Mouse (Mus musculus) leukemia stem cell, adult 10-12 weeks (primary cell): ENCODE data around the gene Oog1. TPM values are rescaled to one million over a fixed set of nuclear protein-coding genes. Genes with fewer than 3 reads are reported as not detected.

Source experiments
- polyA plus RNA-seq: library from polyadenylated mRNA; stranded (reverse); fragments of >175 nt; gene quantifications from 2 replicates; pipeline ENCODE4 v1.2.3, GENCODE M21; 2012; ENCODE audit warnings: low replicate concordance

Gene Oog1
- not detected in 2 replicates for polyA plus RNA-seq

GRCm38 (mm10) chr12:87602388-87602787 lies at the start of gene Oog1:
Oog1 (plus strand) TSS chr12:87602688.

GRCm38 (mm10) chr12:87618569-87618968 lies 16.1 kb downstream of the Oog1 start, which contains the start of gene Gm4027:
Gm4027 (plus strand) TSS chr12:87618869.

GRCm38 (mm10) chr12:87644520-87644919 lies 42.0 kb downstream of the Oog1 start, which contains the start of gene Gm16381:
Gm16381 (minus strand) TSS chr12:87644620.

Other genes with a start within 250 kb of the Oog1 start
- gene Sptlc2, start 214.3 kb upstream of the Oog1 start, polyA plus RNA-seq = 13.0 and 15.6 TPM in 2 replicates
- 0.73 TPM in 1 of 2 replicates, not detected in the other for gene Slirp, start 158.8 kb upstream of the Oog1 start, polyA plus RNA-seq
- 43.7 and 55.6 TPM in 2 replicates for gene Alkbh1, start 158.7 kb upstream of the Oog1 start, polyA plus RNA-seq
- gene Snw1, start 130.4 kb upstream of the Oog1 start, polyA plus RNA-seq = 2.6 and 14.1 TPM in 2 replicates
- not detected in 2 replicates for gene Gm5788, start 108.0 kb upstream of the Oog1 start, polyA plus RNA-seq
- not detected in 2 replicates for gene Gm8300, start 88.4 kb upstream of the Oog1 start, polyA plus RNA-seq
- not detected in 2 replicates for gene Gm4027, start 16.2 kb downstream of the Oog1 start, polyA plus RNA-seq
- not detected in 2 replicates for gene Gm16381, start 41.9 kb downstream of the Oog1 start, polyA plus RNA-seq
- gene Gm21319, start 173.1 kb downstream of the Oog1 start, polyA plus RNA-seq = not detected in 2 replicates
- gene Gm21936, start 192.8 kb downstream of the Oog1 start, polyA plus RNA-seq = not detected in 2 replicates
- gene BB287469, start 213.9 kb downstream of the Oog1 start, polyA plus RNA-seq = not detected in 2 replicates
- gene Gm2001, start 239.7 kb downstream of the Oog1 start, polyA plus RNA-seq = not detected in 2 replicates